Mouse (Mus musculus): ENCODE data around the gene Fnbp1l. TPM values are rescaled to one million over a fixed set of nuclear protein-coding genes. Genes with fewer than 3 reads are reported as not detected.

Gene Fnbp1l
- polyA plus RNA-seq, 1 experiment from 2014 or later: 80.1 TPM

DNA sequence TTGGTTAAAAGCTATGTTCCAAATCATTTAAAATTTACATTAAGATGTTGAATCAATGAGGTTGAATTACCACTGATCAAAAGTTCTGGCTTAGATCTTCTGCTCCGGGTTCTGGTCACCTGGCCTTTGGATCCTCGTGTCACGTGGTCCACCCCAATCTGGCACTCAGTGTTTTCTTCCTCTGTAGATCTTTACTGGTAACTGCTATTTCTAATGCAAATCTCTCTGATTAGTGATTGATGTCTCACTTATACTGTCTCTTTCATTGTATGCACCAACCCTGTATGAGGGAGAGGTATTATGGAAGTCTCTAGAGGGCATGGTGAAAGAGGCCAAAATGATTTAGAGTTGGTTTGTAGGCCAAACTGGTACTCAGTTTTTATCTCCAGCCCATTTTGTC, 127.5 kb downstream of the Fnbp1l start:
- H3K36me3 ChIP-seq: no peaks in the 10 kb centered on the region
- ATAC-seq (ENCODE audit: insufficient number of reproducible peaks, insufficient read depth, low FRiP score, low TSS enrichment, low read depth): no peak
- H3K27ac ChIP-seq: no peak overlapping the region
- no peaks in the 10 kb centered on the region for H3K9me3 ChIP-seq
- no peak overlapping the region for H3K4me3 ChIP-seq (replicated peaks)
- H3K4me2 ChIP-seq: no peak overlapping the region
- 89% methylated on average over 3 of the region's 3 CpGs for WGBS
- 0 out of 2 replicates have a peak, but pooled peaks cover 2% of the 10 kb centered on the region for H3K27me3 ChIP-seq
- H3K4me1 ChIP-seq (replicated peaks): peaks cover 47% of the 10 kb centered on the region
- no peak overlapping the region for H3K9ac ChIP-seq (replicated peaks)

DNA sequence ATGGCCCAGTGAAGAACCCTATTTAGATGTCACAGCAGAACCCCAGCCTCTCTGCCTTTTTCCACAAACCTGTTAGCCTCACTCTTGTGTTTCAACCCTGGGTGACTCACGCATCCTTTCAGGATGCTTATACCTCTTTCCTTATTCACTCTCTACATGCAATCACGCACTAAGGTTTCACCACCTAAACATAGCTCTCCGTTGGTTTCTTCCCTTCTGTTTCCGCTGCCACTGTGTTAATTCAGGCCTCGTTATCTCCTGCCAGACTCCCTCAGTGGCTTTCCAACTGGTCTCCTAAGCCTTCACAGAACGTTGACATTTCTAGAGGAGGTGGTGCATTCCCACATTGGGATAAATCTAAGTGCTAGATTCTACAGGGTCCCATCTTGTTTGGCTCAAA, 128.9 kb downstream of the Fnbp1l start:
- Histone ChIP-seq H3K4me3 (replicated peaks) (no peak overlapping the region), H3K27me3 (0 out of 2 replicates have a peak, but pooled peaks cover 2% of the 10 kb centered on the region), H3K36me3 (no peaks in the 10 kb centered on the region), H3K27ac (no peak overlapping the region), H3K9ac (replicated peaks) (no peak overlapping the region), H3K9me3 (no peaks in the 10 kb centered on the region), H3K4me2 (no peak overlapping the region), H3K4me1 (replicated peaks) (peaks cover 37% of the 10 kb centered on the region)
- ATAC-seq (ENCODE audit: insufficient number of reproducible peaks, insufficient read depth, low FRiP score, low TSS enrichment, low read depth): no peak
- 63% methylated on average over 6 of the region's 6 CpGs for WGBS

Small RNA genes lying within 50 kb of the gene (microRNA-seq; reads per million reads assigned to microRNA genes)
- gene Mir7657: not detected

Other genes starting within 250 kb of the Fnbp1l start
- gene Pde5a, start 109.2 kb upstream of the Fnbp1l start, polyA plus RNA-seq (2016; fragmentation: Nextera tagmentation; extraction: Ambion mirVana): 3.8 TPM in 2 replicates